Mouse (Mus musculus): ENCODE results near the gene Siae.

Siae gene

GRCm38 (mm10) chr9:37554838-37555748 is at the start of gene Siae:
Gene Siae (plus strand): TSS chr9:37555698.
- DNase-seq (ENCODE audit: low read depth, low spot score), result no peak

- DNase-seq (ENCODE audit: low read depth, low spot score), result no peak
Measured at GRCm38 (mm10) chr9:37506023-37506422, 49.5 kb upstream of the Siae start.

GRCm38 (mm10) chr9:37512097-37512496 is 43.4 kb upstream of the Siae start:
- DNase-seq (ENCODE audit: low read depth, low spot score), result no peak

GRCm38 (mm10) chr9:37514456-37514855 is 41.0 kb upstream of the Siae start:
- DNase-seq (ENCODE audit: low read depth, low spot score), result no peak

GRCm38 (mm10) chr9:37517467-37517866 is 38.0 kb upstream of the Siae start:
- DNase-seq (ENCODE audit: low read depth, low spot score), result no peak

GRCm38 (mm10) chr9:37518991-37519390 is 36.5 kb upstream of the Siae start:
- no peak for DNase-seq (ENCODE audit: low read depth, low spot score)

GRCm38 (mm10) chr9:37519995-37520394 is 35.5 kb upstream of the Siae start:
- DNase-seq (ENCODE audit: low read depth, low spot score), result no peak

GRCm38 (mm10) chr9:37525461-37525860 is 30.0 kb upstream of the Siae start:
- no peak for DNase-seq (ENCODE audit: low read depth, low spot score)

- no peak for DNase-seq (ENCODE audit: low read depth, low spot score)
Measured at GRCm38 (mm10) chr9:37526443-37527395, 28.8 kb upstream of the Siae start.

- no peak for DNase-seq (ENCODE audit: low read depth, low spot score)
Measured at GRCm38 (mm10) chr9:37527396-37528224, 27.9 kb upstream of the Siae start, which contains the start of gene Esam. Gene Esam (plus strand): TSS chr9:37528078.

GRCm38 (mm10) chr9:37528225-37528970 is 27.1 kb upstream of the Siae start:
- no peak for DNase-seq (ENCODE audit: low read depth, low spot score)

- DNase-seq (ENCODE audit: low read depth, low spot score), result no peak
Measured at GRCm38 (mm10) chr9:37530031-37530887, 25.2 kb upstream of the Siae start.

GRCm38 (mm10) chr9:37530888-37531705 is 24.4 kb upstream of the Siae start:
- DNase-seq (ENCODE audit: low read depth, low spot score), result no peak

GRCm38 (mm10) chr9:37536851-37537250 is 18.6 kb upstream of the Siae start:
- no peak for DNase-seq (ENCODE audit: low read depth, low spot score)

GRCm38 (mm10) chr9:37537658-37538250 is 17.7 kb upstream of the Siae start:
- DNase-seq (ENCODE audit: low read depth, low spot score), result no peak

- no peak for DNase-seq (ENCODE audit: low read depth, low spot score)
Measured at GRCm38 (mm10) chr9:37539170-37540025, 16.1 kb upstream of the Siae start, which contains the start of gene Vsig2. Gene Vsig2 (plus strand): TSS chr9:37539255.

GRCm38 (mm10) chr9:37540226-37540625 is 15.3 kb upstream of the Siae start:
- no peak for DNase-seq (ENCODE audit: low read depth, low spot score)

Measured in WW6 (cell line).